Mouse (Mus musculus): ENCODE data around the gene Msrb2. TPM values are rescaled to one million over a fixed set of nuclear protein-coding genes. Genes with fewer than 3 reads are reported as not detected.

The Msrb2 gene
- polyA plus RNA-seq, 1 experiment from 2014 or later, result 27.2 TPM

- no peak overlapping the region for H3K27ac ChIP-seq (ENCODE audit: low read length)
- no peak for DNase-seq (ENCODE audit: low spot score)
- no peaks in the 10 kb centered on the region for H3K9me3 ChIP-seq (ENCODE audit: low read length)
- H3K27me3 ChIP-seq (replicated peaks; ENCODE audit: insufficient read depth, low read length), result no peaks in the 10 kb centered on the region
- H3K9ac ChIP-seq (replicated peaks; ENCODE audit: low read depth), result no peak overlapping the region
- no peak overlapping the region for H3K4me3 ChIP-seq (ENCODE audit: low read depth, low read length)
- WGBS, result 57% methylated on average over 4 of the region's 4 CpGs
- TF ChIP-seq CTCF (IDR thresholded peaks at IDR 0.05), result no peak
- TF ChIP-seq EP300 (IDR thresholded peaks at IDR 0.05), result no peak
- no peak overlapping the region for H3K4me2 ChIP-seq (replicated peaks; ENCODE audit: low read depth, low read length)
- H3K36me3 ChIP-seq (ENCODE audit: insufficient read depth, low read length), result no peaks in the 10 kb centered on the region
- no peaks in the 10 kb centered on the region for H3K4me1 ChIP-seq (ENCODE audit: insufficient read depth, low read depth, low read length)
- no peak for ATAC-seq
Observed at GRCm38 (mm10) chr2:19383006-19383405, 11.8 kb downstream of the Msrb2 start.

- Histone ChIP-seq H3K27ac (ENCODE audit: low read length) (no peak overlapping the region), H3K4me2 (replicated peaks; ENCODE audit: low read depth, low read length) (no peak overlapping the region), H3K4me3 (ENCODE audit: low read depth, low read length) (no peak overlapping the region), H3K36me3 (ENCODE audit: insufficient read depth, low read length) (no peaks in the 10 kb centered on the region), H3K9ac (replicated peaks; ENCODE audit: low read depth) (no peak overlapping the region), H3K4me1 (ENCODE audit: insufficient read depth, low read depth, low read length) (no peaks in the 10 kb centered on the region), H3K9me3 (ENCODE audit: low read length) (no peaks in the 10 kb centered on the region), H3K27me3 (replicated peaks; ENCODE audit: insufficient read depth, low read length) (no peaks in the 10 kb centered on the region)
- ATAC-seq (no peak), DNase-seq (ENCODE audit: low spot score) (no peak)
- TF ChIP-seq EP300 (IDR thresholded peaks at IDR 0.05) (no peak), CTCF (IDR thresholded peaks at IDR 0.05) (no peak)
- 75% methylated on average over 5 of the region's 5 CpGs for WGBS
Observed at GRCm38 (mm10) chr2:19385772-19386171, 14.5 kb downstream of the Msrb2 start.

GRCm38 (mm10) chr2:19388329-19389103 lies 17.3 kb downstream of the Msrb2 start:
- TF ChIP-seq EP300 (IDR thresholded peaks at IDR 0.05), result no peak
- no peak for TF ChIP-seq CTCF (IDR thresholded peaks at IDR 0.05)
- Histone ChIP-seq H3K27ac (ENCODE audit: low read length) (no peak overlapping the region), H3K27me3 (replicated peaks; ENCODE audit: insufficient read depth, low read length) (no peaks in the 10 kb centered on the region), H3K36me3 (ENCODE audit: insufficient read depth, low read length) (no peaks in the 10 kb centered on the region), H3K9me3 (ENCODE audit: low read length) (no peaks in the 10 kb centered on the region), H3K4me2 (replicated peaks; ENCODE audit: low read depth, low read length) (no peak overlapping the region), H3K9ac (replicated peaks; ENCODE audit: low read depth) (no peak overlapping the region), H3K4me3 (ENCODE audit: low read depth, low read length) (no peak overlapping the region), H3K4me1 (ENCODE audit: insufficient read depth, low read depth, low read length) (no peaks in the 10 kb centered on the region)
- 68% methylated on average over 12 of the region's 12 CpGs for WGBS
- DNase-seq (ENCODE audit: low spot score), result peak; percentile 43
- ATAC-seq, result peak; percentile 26; the same call in 1 of the 2 replicates

- Histone ChIP-seq H3K27me3 (replicated peaks; ENCODE audit: insufficient read depth, low read length) (no peaks in the 10 kb centered on the region), H3K4me2 (replicated peaks; ENCODE audit: low read depth, low read length) (no peak overlapping the region), H3K36me3 (ENCODE audit: insufficient read depth, low read length) (no peaks in the 10 kb centered on the region), H3K9ac (replicated peaks; ENCODE audit: low read depth) (no peak overlapping the region), H3K4me3 (ENCODE audit: low read depth, low read length) (no peak overlapping the region), H3K9me3 (ENCODE audit: low read length) (no peaks in the 10 kb centered on the region), H3K27ac (ENCODE audit: low read length) (no peak overlapping the region), H3K4me1 (ENCODE audit: insufficient read depth, low read depth, low read length) (no peaks in the 10 kb centered on the region)
- TF ChIP-seq EP300 (IDR thresholded peaks at IDR 0.05), result no peak
- TF ChIP-seq CTCF (IDR thresholded peaks at IDR 0.05), result no peak
- WGBS, result 48% methylated on average over 7 of the region's 7 CpGs
- ATAC-seq (no peak), DNase-seq (ENCODE audit: low spot score) (no peak)
Observed at GRCm38 (mm10) chr2:19390411-19391143, 19.3 kb downstream of the Msrb2 start.

- Histone ChIP-seq H3K9me3 (ENCODE audit: low read length) (no peaks in the 10 kb centered on the region), H3K27me3 (replicated peaks; ENCODE audit: insufficient read depth, low read length) (no peaks in the 10 kb centered on the region), H3K36me3 (ENCODE audit: insufficient read depth, low read length) (no peaks in the 10 kb centered on the region), H3K4me1 (ENCODE audit: insufficient read depth, low read depth, low read length) (no peaks in the 10 kb centered on the region), H3K9ac (replicated peaks; ENCODE audit: low read depth) (no peak overlapping the region), H3K4me2 (replicated peaks; ENCODE audit: low read depth, low read length) (no peak overlapping the region), H3K27ac (ENCODE audit: low read length) (no peak overlapping the region), H3K4me3 (ENCODE audit: low read depth, low read length) (no peak overlapping the region)
- ATAC-seq (no peak), DNase-seq (ENCODE audit: low spot score) (no peak)
- 91% methylated on average over 3 of the region's 3 CpGs for WGBS
- no peak for TF ChIP-seq CTCF (IDR thresholded peaks at IDR 0.05)
- TF ChIP-seq EP300 (IDR thresholded peaks at IDR 0.05), result no peak
Observed at GRCm38 (mm10) chr2:19391649-19392048, 20.4 kb downstream of the Msrb2 start.

- Histone ChIP-seq H3K4me2 (replicated peaks; ENCODE audit: low read depth, low read length) (no peak overlapping the region), H3K36me3 (ENCODE audit: insufficient read depth, low read length) (no peaks in the 10 kb centered on the region), H3K27ac (ENCODE audit: low read length) (no peak overlapping the region), H3K9ac (replicated peaks; ENCODE audit: low read depth) (no peak overlapping the region), H3K4me1 (ENCODE audit: insufficient read depth, low read depth, low read length) (no peaks in the 10 kb centered on the region), H3K27me3 (replicated peaks; ENCODE audit: insufficient read depth, low read length) (no peaks in the 10 kb centered on the region), H3K9me3 (ENCODE audit: low read length) (no peaks in the 10 kb centered on the region), H3K4me3 (ENCODE audit: low read depth, low read length) (no peak overlapping the region)
- no peak for DNase-seq (ENCODE audit: low spot score)
- 37% methylated on average over 2 of the region's 2 CpGs for WGBS
- no peak for ATAC-seq
- TF ChIP-seq CTCF (IDR thresholded peaks at IDR 0.05) (no peak), EP300 (IDR thresholded peaks at IDR 0.05) (no peak)
Observed at GRCm38 (mm10) chr2:19392793-19393192, 21.6 kb downstream of the Msrb2 start.

All from lung, postnatal 0 days (tissue).